Mouse (Mus musculus) embryo, embryonic 9.5 days (tissue): ENCODE results near the gene Slc1a3.

Experiments used
- DNase-seq: peaks from one replicate; pipeline ENCODE4 v3.0.0-alpha.2; 2017; ENCODE audit errors: extremely low spot score

Gene Slc1a3

DNA sequence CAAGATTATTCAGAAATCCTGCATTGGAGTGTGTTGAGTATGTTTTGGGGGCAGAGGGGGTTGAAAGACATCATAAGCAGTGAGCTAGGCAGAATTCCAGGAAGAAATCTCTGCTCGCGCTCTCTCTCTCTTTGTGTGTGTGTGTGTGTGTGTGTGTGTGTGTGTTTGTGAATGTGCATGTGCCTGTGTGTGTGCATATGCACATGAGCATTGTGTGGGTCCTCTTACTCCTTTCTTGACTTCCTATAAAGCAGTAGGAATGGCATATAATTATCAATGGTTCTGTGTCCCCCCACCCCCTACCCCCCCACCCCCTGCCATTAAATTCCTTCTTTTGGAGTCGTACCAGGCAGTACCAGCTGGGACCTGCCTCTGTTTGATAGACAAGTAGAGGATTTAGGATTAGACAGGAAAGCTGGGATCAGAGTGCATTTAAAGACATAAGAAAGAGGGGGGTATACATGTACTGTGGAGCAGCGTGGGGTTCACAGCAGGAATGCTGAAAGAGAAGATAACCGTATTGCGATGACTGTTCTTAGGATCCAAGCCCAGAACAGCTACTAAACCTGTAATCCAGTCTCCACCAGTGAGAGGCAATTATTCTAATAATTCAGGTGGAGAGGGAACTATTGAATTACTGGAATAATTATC lies 104.9 kb downstream of the Slc1a3 start:
- no peak for DNase-seq

- DNase-seq: no peak
These were observed 108.2 kb downstream of the Slc1a3 start for GRCm38 (mm10) chr15:8602362-8602761.

DNA sequence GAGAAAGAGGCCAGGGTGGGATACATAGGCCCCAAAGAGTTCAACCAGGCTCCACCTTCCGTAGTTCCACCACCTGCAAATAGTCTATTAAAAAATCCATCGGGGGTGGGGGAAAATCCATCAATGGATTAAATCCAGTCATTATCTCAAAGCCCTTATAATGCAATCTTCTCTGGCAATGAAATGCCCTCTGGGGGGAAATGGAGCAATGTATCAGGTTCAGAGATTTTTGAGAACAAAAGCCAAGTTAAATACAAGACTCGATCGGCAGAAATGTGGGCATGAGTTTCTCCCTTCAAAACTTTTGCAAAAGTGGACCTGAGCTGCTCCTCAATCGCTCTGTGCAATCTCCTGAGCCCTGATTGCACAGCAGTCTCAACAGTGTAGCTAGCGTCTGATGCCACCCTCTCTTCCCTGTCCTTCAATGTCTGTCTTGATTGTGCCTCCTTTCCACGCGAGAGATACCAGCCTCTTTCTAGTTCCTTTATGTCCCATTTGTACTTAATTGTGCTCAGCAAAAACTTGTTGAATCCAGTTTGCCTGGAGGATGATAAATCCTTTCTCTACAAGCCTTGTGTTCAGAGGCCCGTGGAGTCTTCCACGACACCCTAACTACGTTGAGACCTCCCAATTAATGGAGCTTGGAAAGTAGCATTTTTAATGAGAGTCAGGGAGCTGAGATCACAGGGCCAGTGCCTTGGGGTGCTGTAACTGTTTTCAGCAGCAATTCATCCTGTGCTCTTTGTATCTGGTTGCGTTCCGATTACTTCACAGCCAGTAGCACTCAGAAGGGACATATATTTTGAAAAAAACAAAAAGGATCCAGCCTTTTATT lies 109.0 kb downstream of the Slc1a3 start:
- no peak for DNase-seq

DNA sequence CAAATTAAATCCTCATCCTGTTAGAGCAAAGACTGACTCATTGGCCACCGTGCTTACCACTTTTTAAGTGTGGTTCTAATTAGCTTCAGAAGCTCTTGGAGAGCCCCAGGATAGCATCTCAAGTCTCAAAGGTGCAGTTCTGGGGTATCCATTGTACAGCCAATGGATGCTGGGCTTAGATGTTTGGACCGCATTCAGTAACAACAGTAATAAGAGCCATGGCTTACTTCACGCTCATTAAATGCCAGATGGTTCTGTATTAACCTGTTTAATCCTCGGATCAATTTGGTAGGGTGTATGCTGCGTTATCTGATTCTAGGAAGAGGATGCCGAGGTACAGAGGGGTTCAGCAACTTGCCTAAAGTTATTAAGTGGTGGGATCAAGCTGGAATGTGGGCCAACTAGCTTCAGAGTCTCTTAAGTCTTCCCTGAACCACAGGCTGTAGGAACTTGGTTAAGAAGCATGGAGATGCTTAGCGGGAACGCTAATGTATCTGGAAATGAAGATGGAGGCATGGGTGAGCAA lies 114.1 kb downstream of the Slc1a3 start:
- DNase-seq: no peak

- no peak for DNase-seq
These were observed 115.3 kb downstream of the Slc1a3 start for GRCm38 (mm10) chr15:8595226-8595625.

- peak; percentile 78 for DNase-seq
These were observed 121.0 kb downstream of the Slc1a3 start for GRCm38 (mm10) chr15:8589503-8590116.

- no peak for DNase-seq
These were observed 122.5 kb downstream of the Slc1a3 start for GRCm38 (mm10) chr15:8588065-8588464.

- no peak for DNase-seq
These were observed 123.7 kb downstream of the Slc1a3 start for GRCm38 (mm10) chr15:8586822-8587281.
